Mouse (Mus musculus) leukemia stem cell, adult 10-12 weeks (primary cell): ENCODE measurements around the gene Got2. TPM values are rescaled to one million over a fixed set of nuclear protein-coding genes. Genes with fewer than 3 reads are reported as not detected.

Experiments used
- polyA plus RNA-seq: library from polyadenylated mRNA; stranded (reverse); fragments of >175 nt; gene quantifications from 2 replicates; pipeline ENCODE4 v1.2.3, GENCODE M21; 2012; ENCODE audit warnings: low replicate concordance

Got2 gene
- 30.4 and 93.7 TPM in 2 replicates for polyA plus RNA-seq

GRCm38 (mm10) chr8:95888285-95889136 is at the start of gene Got2:
Gene Got2, minus strand, starts transcription at chr8:95888547.

GRCm38 (mm10) chr8:95853102-95853843 is 35.1 kb downstream of the Got2 start, which contains the start of gene Slc38a7:
Gene Slc38a7, minus strand, starts transcription at chr8:95853539.

GRCm38 (mm10) chr8:95825162-95825561 is 63.2 kb downstream of the Got2 start, which contains the start of gene Sap18b:
Gene Sap18b, plus strand, starts transcription at chr8:95825346.

Other genes starting within 250 kb of the Got2 start
- 0.21 and 0.40 TPM in 2 replicates for gene Ndrg4, start 211.6 kb downstream of the Got2 start, polyA plus RNA-seq
- gene Setd6, start 172.7 kb downstream of the Got2 start, polyA plus RNA-seq = 11.1 and 15.0 TPM in 2 replicates
- gene Cnot1, start 81.1 kb downstream of the Got2 start, polyA plus RNA-seq = 15.0 and 20.0 TPM in 2 replicates
- gene Sap18b, start 63.2 kb downstream of the Got2 start, polyA plus RNA-seq = 41.3 and 41.9 TPM in 2 replicates
- gene Slc38a7, start 35.0 kb downstream of the Got2 start, polyA plus RNA-seq = 7.0 and 18.6 TPM in 2 replicates